Mouse (Mus musculus) heart, postnatal 36 days (tissue): ENCODE measurements around the gene Mylk4. TPM values are rescaled to one million over a fixed set of nuclear protein-coding genes. Genes with fewer than 3 reads are reported as not detected.
A peak's percentile ranks its signal among the peaks of the same experiment; 100 is the strongest.

Source experiments
- DNase-seq, 2 experiments: peaks; one replicate each; pipeline ENCODE4 v3.0.0; 2021 to 2022
- intact Hi-C: fragments of 180-260 bp; cut with DNase I; formaldehyde crosslinking; loops from one replicate; pipeline ENCODE4 v1.15.1; 2025
- total RNA-seq, 2 experiments: library from RNA; stranded (reverse); gene quantifications; 2 replicates each; pipeline ENCODE4 v1.2.3; 2021

The Mylk4 gene
- total RNA-seq, 2 experiments from 2014 or later = 289 to 330 TPM

DNA sequence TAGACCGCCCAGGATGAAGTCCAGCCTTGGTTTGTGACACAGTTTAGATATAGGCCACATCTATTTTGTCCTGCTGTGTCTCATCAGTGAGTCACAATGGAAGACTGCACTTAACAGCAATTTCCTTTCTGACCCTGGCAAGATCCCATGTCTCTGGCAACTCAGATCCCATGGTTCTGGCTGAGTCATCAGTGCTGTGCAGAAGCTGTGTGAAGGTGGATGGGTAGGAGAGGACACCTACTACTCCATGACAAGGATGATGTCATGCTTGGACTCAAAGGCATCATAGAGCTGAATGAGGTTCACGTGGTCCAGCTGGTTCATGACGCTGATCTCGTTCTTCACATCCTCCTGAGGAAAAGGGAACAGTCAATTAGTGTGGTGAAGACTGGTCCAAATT is 62.0 kb downstream of the Mylk4 start:
- no peak for DNase-seq
- intact Hi-C loops = no loop called here

DNA sequence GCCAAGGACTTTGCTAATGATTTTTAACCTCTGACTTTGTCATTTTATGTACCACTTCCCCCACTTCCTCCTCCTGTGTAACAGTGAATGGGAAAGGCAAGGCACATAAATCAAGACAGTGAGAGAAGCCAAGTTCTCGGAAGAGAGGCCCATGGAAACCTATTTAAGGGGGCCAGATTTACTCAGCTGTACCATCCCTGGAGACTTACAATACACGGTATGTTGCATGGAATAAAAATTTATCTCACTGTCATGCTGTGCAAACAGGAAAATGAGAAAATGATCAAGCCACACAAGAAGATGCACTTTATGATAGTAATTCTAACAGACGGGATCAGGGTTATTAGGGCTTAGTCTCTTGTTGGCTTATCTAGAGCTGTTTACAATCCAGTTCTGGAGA is 64.5 kb downstream of the Mylk4 start:
- DNase-seq = no peak
- intact Hi-C loops = no loop called here

DNA sequence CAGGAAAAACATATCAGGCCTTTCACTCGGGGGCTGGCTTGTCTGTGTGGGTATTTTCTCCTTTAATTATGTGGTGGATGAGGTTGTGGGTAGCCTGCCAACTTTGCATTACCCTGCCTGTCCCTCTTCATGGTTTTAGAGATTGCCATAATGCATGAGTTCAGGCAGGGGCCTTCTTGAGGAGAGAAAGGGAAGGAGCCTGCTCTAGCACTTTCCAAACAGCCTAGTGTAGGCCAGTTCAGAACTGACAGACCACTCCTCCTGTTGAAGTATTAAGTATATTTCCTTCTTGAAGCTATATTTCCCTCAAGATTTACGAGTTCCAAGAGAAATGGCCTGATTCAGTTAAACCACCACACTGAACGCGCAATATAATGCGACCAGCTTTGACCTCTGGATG is 66.0 kb downstream of the Mylk4 start:
- intact Hi-C loops = no loop called here
- DNase-seq = no peak

DNA sequence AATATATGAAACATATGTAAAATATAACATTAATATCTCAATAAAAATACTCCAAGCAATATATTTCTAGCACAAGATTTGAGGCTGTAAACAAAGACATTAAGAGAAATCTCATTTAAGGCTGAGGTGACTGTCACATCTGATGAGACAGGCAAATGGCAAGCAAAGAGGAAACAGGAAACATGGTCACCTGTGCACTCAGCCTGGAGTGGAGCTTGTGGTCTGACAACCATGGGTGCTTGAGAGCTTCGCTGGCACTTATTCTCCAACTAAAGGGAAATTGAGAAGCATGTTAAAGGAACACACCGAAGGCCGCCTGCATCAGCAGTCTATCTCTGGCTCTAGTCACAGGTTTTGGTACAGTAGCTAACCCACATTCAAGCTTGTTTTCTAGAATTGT is 71.2 kb downstream of the Mylk4 start:
- no peak for DNase-seq

DNA sequence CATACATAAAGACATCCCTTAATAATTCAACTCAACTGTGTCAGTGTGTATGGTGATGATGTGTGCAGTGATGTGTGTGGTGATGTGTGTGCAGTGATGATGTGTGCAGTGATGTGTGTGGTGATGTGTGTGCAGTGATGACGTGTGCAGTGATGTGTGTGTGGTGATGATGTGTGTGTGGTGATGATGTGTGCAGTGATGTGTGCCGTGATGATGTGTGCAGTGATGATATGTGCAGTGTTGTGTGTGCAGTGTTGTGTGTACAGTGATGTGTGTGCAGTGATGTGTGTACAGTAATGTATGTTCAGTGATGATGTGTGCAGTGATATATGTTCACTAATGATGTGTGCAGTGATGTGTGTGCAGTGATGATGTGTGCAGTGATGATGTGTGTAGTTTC is 75.9 kb downstream of the Mylk4 start:
- intact Hi-C loops = no loop called here
- DNase-seq = no peak

More for the DNA sequence above, 71.2 kb downstream of the Mylk4 start:
- intact Hi-C loops = no loop called here

GRCm38 (mm10) chr13:32706651-32707288 is 77.0 kb downstream of the Mylk4 start:
- DNase-seq = no peak
- intact Hi-C loops = no loop called here

GRCm38 (mm10) chr13:32705315-32705714 is 78.4 kb downstream of the Mylk4 start:
- DNase-seq = no peak
- intact Hi-C loops = no loop called here

- intact Hi-C loops = no loop called here
- DNase-seq = no peak
Observed at GRCm38 (mm10) chr13:32704911-32705310, 78.8 kb downstream of the Mylk4 start.

DNA sequence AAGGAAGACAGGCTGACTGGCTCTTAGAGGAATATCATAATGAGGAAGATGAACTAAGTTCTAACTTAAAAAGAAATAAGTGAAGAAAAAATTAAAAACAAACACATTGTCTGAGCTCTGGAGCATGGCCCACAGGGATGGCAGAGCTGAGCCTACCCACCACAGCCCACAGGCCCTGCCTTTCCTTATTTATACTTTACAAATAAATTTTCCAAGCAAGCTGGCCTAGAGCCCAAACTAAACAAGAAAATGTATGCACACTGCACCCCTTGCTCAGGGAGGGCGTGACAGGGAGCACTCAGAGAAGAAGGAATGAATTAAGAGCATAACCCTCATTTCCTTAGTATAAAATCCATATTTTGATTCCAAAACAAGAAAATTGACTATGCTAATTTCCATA is 82.2 kb downstream of the Mylk4 start:
- intact Hi-C loops = no loop called here
- DNase-seq = no peak

GRCm38 (mm10) chr13:32699376-32699775 is 84.4 kb downstream of the Mylk4 start:
- intact Hi-C loops = no loop called here

DNA sequence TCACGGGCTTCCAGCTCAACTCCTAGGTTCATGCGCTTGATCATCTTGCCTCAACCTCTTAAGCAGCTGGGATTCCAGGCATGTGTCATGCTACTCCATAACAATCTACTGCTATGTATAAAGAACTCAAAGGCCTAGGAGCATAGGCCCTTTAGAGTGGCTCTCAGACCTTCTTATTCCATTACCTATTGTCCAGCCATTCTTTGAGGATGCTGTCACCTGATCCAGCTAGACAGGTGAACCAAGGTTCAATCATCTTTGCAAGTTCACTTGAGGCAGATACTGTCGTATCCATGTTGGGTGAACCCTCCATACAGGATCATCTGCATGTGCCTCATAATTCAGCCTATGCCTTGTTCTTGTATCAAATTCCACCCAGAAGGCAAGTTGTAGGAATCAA is 84.8 kb downstream of the Mylk4 start:
- no peak for DNase-seq
- intact Hi-C loops = no loop called here

More at GRCm38 (mm10) chr13:32699376-32699775, 84.4 kb downstream of the Mylk4 start:
- no peak for DNase-seq

DNA sequence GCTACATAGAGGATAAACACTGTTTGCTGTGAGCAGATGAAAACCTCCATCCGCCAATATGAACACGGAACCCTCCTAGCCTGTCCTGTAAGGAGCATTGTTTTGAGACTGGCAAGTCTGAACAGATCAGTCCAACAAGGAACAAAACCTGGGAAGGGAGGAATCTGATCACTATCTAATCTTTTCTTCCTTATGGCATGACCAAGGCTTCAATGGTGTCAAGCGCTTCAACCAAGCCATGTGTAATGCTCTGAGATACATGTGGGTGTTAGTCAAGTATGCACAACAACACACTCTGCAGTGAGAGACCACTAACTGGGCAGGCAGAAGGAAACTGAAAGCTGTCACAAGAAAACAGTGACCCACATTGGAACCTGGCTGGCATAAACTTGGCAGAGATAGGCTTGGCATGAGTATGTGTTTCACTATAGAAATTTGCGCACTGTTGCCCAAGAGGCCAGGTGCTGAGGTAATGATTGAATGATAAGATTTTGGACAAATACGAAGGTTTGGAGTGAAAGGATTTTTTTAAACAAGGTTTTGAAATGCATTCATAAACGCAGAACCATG is 89.8 kb downstream of the Mylk4 start:
- intact Hi-C loops = no loop called here
- no peak for DNase-seq

- no peak for DNase-seq
- intact Hi-C loops = no loop called here
Observed at GRCm38 (mm10) chr13:32692563-32692962, 91.2 kb downstream of the Mylk4 start.

- intact Hi-C loops = no loop called here
- no peak for DNase-seq
Observed at GRCm38 (mm10) chr13:32690279-32690678, 93.5 kb downstream of the Mylk4 start.

DNA sequence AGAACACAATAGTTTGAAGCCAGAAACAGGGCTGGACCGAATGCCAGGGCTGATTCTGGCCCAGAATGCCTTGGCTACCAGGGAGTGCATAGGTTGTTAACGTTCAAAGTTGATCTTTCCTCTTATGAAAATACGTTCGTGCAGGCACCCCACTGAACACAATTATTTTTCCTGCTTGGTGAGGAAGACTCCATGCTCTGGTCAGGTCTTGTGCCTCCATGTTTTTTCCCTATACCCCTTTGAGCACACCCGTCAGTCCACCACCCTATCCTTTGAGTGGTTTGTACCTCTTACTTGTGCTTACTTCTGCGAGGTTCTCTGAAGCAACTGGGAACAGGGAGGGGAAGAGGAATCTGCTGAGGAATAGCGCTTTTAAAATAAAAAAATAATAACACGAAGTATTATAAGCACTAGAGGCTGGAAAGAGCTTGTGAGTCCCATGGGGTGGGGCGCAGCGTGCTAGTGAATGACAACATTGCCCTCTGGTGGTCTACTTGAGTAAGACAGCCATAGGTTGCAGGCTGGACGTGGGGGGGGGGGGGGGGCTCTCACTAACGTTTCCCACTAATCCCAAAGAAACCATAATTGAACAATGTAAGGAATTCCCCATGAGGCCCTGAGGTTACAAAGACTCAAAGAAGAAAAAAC is 102.8 kb downstream of the Mylk4 start:
- DNase-seq = peak; percentile 67 to 70
- intact Hi-C loops = loop anchor here (1.0 to 5.0 kb wide), 6 partner anchors 188 to 888 kb away; no protein-coding TSS in a partner anchor

DNA sequence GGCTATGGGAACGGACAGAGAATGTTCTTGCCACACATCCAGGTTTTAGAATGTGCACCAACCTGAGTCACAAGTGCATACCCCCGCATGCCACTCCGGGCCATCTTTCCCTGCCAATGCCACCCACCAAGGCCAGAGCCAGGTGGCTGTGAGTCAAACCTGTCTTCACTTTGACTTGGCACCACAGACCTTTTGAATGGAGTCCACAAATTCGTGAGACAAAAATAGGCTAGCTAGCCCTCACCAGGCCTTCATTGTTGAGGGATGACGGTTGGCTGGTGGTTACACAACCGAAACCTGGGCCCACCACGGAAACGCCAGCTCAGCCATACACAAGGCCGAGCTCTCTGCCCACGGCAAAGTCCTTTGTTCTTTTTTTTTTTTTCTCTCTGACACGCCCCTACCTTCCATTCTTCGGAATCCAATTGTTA is 103.6 kb downstream of the Mylk4 start:
- peak; percentile 31 to 63 for DNase-seq
- intact Hi-C loops = loop anchor here (2.0 to 5.0 kb wide), 4 partner anchors 187 to 887 kb away; no protein-coding TSS in a partner anchor

- DNase-seq = no peak
- intact Hi-C loops = no loop called here
Observed at GRCm38 (mm10) chr13:32678998-32679397, 104.8 kb downstream of the Mylk4 start.

DNA sequence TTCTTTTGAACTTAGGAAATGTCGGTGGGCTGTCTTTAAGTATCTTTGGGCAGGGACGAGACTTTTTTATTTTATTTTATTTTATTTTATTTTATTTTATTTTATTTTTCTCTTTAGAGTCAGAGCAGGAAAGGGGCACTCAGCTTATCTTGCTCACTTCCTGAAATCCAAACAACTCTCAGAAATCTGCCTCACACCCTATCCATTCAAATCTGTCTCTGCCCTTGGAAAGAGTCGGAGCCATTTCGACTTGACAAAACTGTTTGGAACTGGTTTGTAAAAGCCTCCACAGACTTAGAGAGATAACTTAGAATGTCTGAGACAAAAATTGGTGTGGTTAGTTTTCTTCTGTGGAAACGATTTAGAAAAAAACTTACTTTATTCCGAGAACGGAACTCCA is 113.0 kb downstream of the Mylk4 start:
- intact Hi-C loops = no loop called here
- no peak for DNase-seq

- intact Hi-C loops = no loop called here
- DNase-seq = no peak
Observed at GRCm38 (mm10) chr13:32668296-32668695, 115.5 kb downstream of the Mylk4 start.

GRCm38 (mm10) chr13:32667386-32667785 is 116.4 kb downstream of the Mylk4 start:
- intact Hi-C loops = no loop called here
- no peak for DNase-seq

GRCm38 (mm10) chr13:32662041-32662440 is 121.7 kb downstream of the Mylk4 start:
- peak in 1 of 2 experiments; percentile 12 for DNase-seq
- intact Hi-C loops = loop anchor here (5.0 kb wide), 4 partner anchors 170 to 860 kb away; no protein-coding TSS in a partner anchor

DNA sequence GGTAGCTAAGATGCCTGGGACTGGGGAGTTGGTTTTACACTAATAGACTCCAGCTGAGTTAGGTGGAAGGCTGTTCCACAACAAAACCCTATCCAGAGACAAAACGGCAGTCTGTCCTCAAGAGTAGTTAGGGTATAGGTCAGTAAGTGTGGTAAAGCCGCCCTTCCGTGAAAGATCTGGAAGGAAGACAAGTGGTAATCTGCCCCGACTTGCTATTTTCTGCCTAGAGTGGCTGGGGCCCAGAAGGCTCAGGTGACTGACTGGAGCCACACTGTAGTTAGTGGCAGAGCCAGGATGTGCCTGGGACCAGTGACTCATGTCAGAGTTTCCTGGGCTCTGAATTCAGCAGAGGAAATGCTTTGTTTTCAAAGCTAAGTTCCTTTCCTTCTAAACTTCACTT is 123.5 kb downstream of the Mylk4 start:
- peak; percentile 24 to 28 for DNase-seq
- intact Hi-C loops = loop anchor here (5.0 kb wide), 4 partner anchors 168 to 858 kb away; no protein-coding TSS in a partner anchor
